Mouse (Mus musculus): ENCODE measurements at regions not wholly inside any gene's neighbourhood (a gene's known extent, or its start where the extent isn't known, plus 50 kb on each side); places are given as distances from the start of the nearest gene placed in this dataset.

DNA sequence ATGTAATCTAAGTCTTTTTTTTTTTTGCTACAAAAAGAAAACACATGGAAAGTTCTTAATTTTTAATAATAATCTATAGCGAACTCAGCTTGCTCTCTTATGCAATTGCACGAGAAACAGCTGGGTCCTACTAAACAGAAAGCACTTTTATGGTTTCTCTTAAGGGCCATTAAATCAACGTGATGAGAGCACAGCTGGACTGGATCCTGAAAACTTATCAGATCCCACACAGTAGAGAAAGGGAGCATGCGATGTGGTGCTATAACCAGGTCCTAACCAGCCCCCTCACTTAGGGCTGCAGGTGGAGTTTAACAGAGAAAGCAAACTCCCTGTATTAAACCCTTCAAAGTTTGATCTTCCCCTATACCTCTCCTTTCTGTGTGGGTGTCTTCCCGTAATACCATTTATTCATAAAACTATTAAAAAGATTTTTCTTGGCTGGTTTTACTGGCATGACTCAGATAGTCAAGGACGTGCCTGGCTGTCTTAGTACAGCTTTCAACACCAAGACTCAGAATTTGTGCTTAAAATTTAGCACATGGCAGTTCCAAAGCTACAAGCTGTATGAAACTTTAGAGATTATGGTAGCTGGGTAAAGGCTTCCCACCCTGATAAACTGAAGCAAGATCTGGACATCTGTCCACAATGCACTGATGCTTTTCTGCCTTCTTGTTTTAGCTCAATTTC, 197.3 kb downstream of the Cenpw start:
- H3K4me1 ChIP-seq (replicated peaks; ENCODE audit: control insufficient read depth, insufficient read depth, low read length) = no peaks in the 10 kb centered on the region

GRCm38 (mm10) chr10:30000836-30001235, 199.5 kb downstream of the Cenpw start:
- no peak overlapping the region for H3K27ac ChIP-seq (ENCODE audit: low read depth, low read length)
- ATAC-seq (replicated peaks; ENCODE audit: low FRiP score) (no peak), DNase-seq (ENCODE audit: low spot score) (no peak)
- H3K9me3 ChIP-seq (ENCODE audit: control insufficient read depth, low read length) = no peaks in the 10 kb centered on the region
- 77% methylated on average over 2 of the region's 2 CpGs for WGBS
- H3K4me3 ChIP-seq (ENCODE audit: low read depth, low read length) = no peak overlapping the region
- no peak overlapping the region for H3K9ac ChIP-seq (ENCODE audit: low read depth, low read length)
- no peaks in the 10 kb centered on the region for H3K27me3 ChIP-seq (replicated peaks; ENCODE audit: control insufficient read depth, insufficient read depth, low read length)
- no peaks in the 10 kb centered on the region for H3K4me1 ChIP-seq (replicated peaks; ENCODE audit: control insufficient read depth, insufficient read depth, low read length)
- H3K36me3 ChIP-seq (ENCODE audit: control insufficient read depth, insufficient read depth, low read length) = no peaks in the 10 kb centered on the region
- H3K4me2 ChIP-seq = no peak overlapping the region

More for the DNA sequence above, 197.3 kb downstream of the Cenpw start:
- Histone ChIP-seq H3K27ac (ENCODE audit: low read depth, low read length) (no peak overlapping the region), H3K9me3 (ENCODE audit: control insufficient read depth, low read length) (no peaks in the 10 kb centered on the region), H3K36me3 (ENCODE audit: control insufficient read depth, insufficient read depth, low read length) (no peaks in the 10 kb centered on the region), H3K9ac (ENCODE audit: low read depth, low read length) (no peak overlapping the region), H3K27me3 (replicated peaks; ENCODE audit: control insufficient read depth, insufficient read depth, low read length) (no peaks in the 10 kb centered on the region), H3K4me3 (ENCODE audit: low read depth, low read length) (no peak overlapping the region), H3K4me2 (no peak overlapping the region)
- DNase-seq (ENCODE audit: low spot score) = no peak
- no peak for ATAC-seq (replicated peaks; ENCODE audit: low FRiP score)
- WGBS = 69% methylated on average over 6 of the region's 6 CpGs

- DNase-seq (ENCODE audit: low spot score) = no peak
- Histone ChIP-seq H3K27ac (ENCODE audit: low read depth, low read length) (no peak overlapping the region), H3K4me2 (no peak overlapping the region), H3K4me3 (ENCODE audit: low read depth, low read length) (no peak overlapping the region), H3K9me3 (ENCODE audit: control insufficient read depth, low read length) (no peaks in the 10 kb centered on the region), H3K4me1 (replicated peaks; ENCODE audit: control insufficient read depth, insufficient read depth, low read length) (no peaks in the 10 kb centered on the region), H3K36me3 (ENCODE audit: control insufficient read depth, insufficient read depth, low read length) (no peaks in the 10 kb centered on the region), H3K27me3 (replicated peaks; ENCODE audit: control insufficient read depth, insufficient read depth, low read length) (no peaks in the 10 kb centered on the region), H3K9ac (ENCODE audit: low read depth, low read length) (no peak overlapping the region)
- no peak for ATAC-seq (replicated peaks; ENCODE audit: low FRiP score)
- 69% methylated on average over 2 of the region's 2 CpGs for WGBS
Observed at GRCm38 (mm10) chr10:29981539-29981938, 218.8 kb downstream of the Cenpw start.
